Mouse (Mus musculus): ENCODE results near the gene Gm28897. TPM values are rescaled to one million over a fixed set of nuclear protein-coding genes. Genes with fewer than 3 reads are reported as not detected.
"Not testable (repeated sequence)": the region's sequence is repeated elsewhere in the genome, so short reads cannot be mapped to it uniquely, and the experiment has no call there.

Gene Gm28897
- total RNA-seq (2021) = not detected
- long read RNA-seq, experiment 1 = 0 reads
- long read RNA-seq, experiment 2 = 0 reads

DNA sequence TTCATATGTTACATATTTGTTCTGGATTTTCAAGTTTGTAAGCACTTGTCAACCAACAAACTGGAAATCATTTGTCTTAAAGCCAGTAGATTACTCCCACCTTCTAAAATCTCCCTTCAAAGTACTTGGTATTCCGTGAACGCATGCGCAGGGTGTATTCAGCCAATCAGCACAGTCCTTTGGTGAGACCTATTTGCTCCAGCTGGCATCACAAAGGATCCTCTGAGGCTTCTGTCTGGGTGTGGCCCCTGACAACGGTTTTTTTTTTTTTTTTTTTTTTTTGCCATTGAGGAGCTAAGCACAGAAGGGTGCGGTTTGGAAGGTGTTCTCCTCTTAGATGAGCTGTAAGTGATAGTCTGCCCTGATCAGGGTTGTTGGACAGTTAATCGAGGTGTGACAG lies at the start of gene Gm28897:
Gene Gm28897, plus strand, starts transcription at position 301 of the 400 bp plus-strand sequence.
- DNase-seq (ENCODE audit: low spot score in 2 of 2) = not testable (repeated sequence)
